Mouse (Mus musculus) liver, adult 2 months (tissue): ENCODE measurements around the gene Cacna2d3. TPM values are rescaled to one million over a fixed set of nuclear protein-coding genes. Genes with fewer than 3 reads are reported as not detected.

Experiments
- DNase-seq: peaks from one replicate; pipeline ENCODE4 v3.0.0-alpha.2; 2011; ENCODE audit warnings: low read depth, low spot score; ENCODE audit errors: extremely low read depth
- H3K27ac ChIP-seq: fragments of 200-500 bp; replicated peaks from 2 replicates; pipeline ENCODE4 v1.5.1; 2012; ENCODE audit warnings: low read depth, mild to moderate bottlenecking, control low read depth, inconsistent platforms, low read length; ENCODE audit not compliant: insufficient read depth
- H3K27me3 ChIP-seq: fragments of 200-500 bp; 2 replicates; pipeline ENCODE4 v1.6.1; 2012; ENCODE audit warnings: mild to moderate bottlenecking, moderate library complexity, low read length, inconsistent platforms; ENCODE audit not compliant: control insufficient read depth, insufficient read depth
- H3K36me3 ChIP-seq: fragments of 200-500 bp; 2 replicates; pipeline ENCODE4 v1.6.1; 2012; ENCODE audit warnings: low read length, inconsistent platforms; ENCODE audit not compliant: control insufficient read depth, insufficient read depth
- H3K4me1 ChIP-seq: fragments of 200-500 bp; 2 replicates; pipeline ENCODE4 v1.6.1; 2011; ENCODE audit warnings: low read length; ENCODE audit not compliant: control insufficient read depth, insufficient read depth
- H3K4me3 ChIP-seq: fragments of 200-500 bp; 2 replicates; pipeline ENCODE4 v1.5.1; 2011; ENCODE audit warnings: low read depth, mild to moderate bottlenecking, control low read depth, low read length, moderate library complexity; ENCODE audit not compliant: insufficient read depth
- H3K79me2 ChIP-seq: fragments of 200-500 bp; 2 replicates; pipeline ENCODE4 v1.6.1; 2012; ENCODE audit warnings: inconsistent platforms, mild to moderate bottlenecking, low read length, moderate library complexity; ENCODE audit not compliant: control insufficient read depth, insufficient read depth
- H3K9ac ChIP-seq: fragments of 200-500 bp; 2 replicates; pipeline ENCODE4 v1.6.1; 2012; ENCODE audit warnings: low read depth, mild to moderate bottlenecking, control low read depth, inconsistent platforms, low read length
- CTCF ChIP-seq: fragments of 200-500 bp; IDR thresholded peaks from 2 replicates; pipeline ENCODE4 v1.5.1; 2011; ENCODE audit warnings: low read depth, low read length, control low read depth
- POLR2A ChIP-seq: fragments of 200-500 bp; IDR thresholded peaks from 2 replicates; pipeline ENCODE4 v1.6.1; 2011; ENCODE audit warnings: low read length, control low read depth; ENCODE audit not compliant: insufficient read depth; ENCODE audit errors: extremely low read depth
- WGBS: fragments of 180-500 bp; shearing (Covaris S2); methylation state at CpG from one replicate; pipeline ENCODE4 v1.1.7; 2018; 5-methylcytosine and 5-hydroxymethylcytosine counted together
- polyA plus RNA-seq: library from polyadenylated mRNA; depleted of rRNA; stranded (reverse); fragments of >200 nt; gene quantifications from 2 replicates; pipeline ENCODE4 v1.2.3, GENCODE M21; 2012
- total RNA-seq: library from RNA; depleted of rRNA; stranded (reverse); fragments of >200 nt; gene quantifications from 2 replicates; pipeline ENCODE4 v1.2.3, GENCODE M21; 2014

Gene Cacna2d3
- total and polyA plus RNA-seq, 2 experiments, result not detected

DNA sequence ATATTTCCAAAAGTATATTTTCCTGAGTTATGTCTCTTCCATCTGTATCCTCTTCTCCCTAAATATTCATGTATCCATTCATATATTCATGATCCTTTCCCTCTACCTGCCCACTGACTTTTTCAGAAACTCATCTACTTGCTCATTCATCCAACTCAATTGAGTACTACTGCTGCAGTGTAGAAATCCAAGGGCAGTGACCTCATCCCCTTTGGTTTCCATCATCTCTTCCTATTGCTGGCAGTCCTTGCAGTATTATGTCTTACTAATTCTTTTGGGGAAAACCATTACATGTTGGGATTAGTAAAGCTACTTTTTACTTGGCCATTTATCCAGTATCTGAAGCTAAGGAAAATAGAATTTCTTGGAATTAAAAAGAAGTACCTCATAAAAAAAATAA lies 447.8 kb downstream of the Cacna2d3 start:
- TF ChIP-seq POLR2A (no peak), CTCF (no peak)
- DNase-seq, result no peak
- no peak overlapping the region for H3K4me3 ChIP-seq

DNA sequence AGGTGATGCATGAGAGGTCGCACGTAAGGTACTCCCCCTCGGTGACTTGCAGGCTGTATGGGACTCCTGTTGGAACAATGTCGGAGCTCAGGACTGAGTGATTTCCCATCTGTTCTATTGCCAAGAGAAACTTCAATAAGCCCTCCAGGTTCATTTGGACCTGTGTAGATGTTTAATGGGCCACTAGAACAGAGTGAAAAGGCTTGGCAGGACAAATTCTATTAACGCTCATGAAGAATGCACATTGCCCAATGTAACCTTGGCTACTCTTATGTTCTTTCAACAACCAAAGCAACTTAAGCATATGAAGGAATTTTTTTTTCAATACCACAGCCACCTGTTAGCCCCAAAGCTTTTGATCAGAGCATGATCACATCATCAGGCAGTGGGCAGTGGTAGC lies 451.1 kb downstream of the Cacna2d3 start:
- Histone ChIP-seq H3K79me2 (no peaks in the 10 kb centered on the region), H3K36me3 (no peaks in the 10 kb centered on the region), H3K27me3 (no peaks in the 10 kb centered on the region), H3K27ac (no peak overlapping the region), H3K9ac (no peak overlapping the region), H3K4me3 (no peak overlapping the region), H3K4me1 (no peaks in the 10 kb centered on the region)
- no peak for DNase-seq
- WGBS, result 92% methylated on average over 5 of the region's 5 CpGs
- TF ChIP-seq CTCF (no peak), POLR2A (no peak)

More for the DNA sequence above, 447.8 kb downstream of the Cacna2d3 start:
- no peak overlapping the region for H3K27ac ChIP-seq
- H3K9ac ChIP-seq, result no peak overlapping the region
- no peaks in the 10 kb centered on the region for H3K4me1 ChIP-seq
- no peaks in the 10 kb centered on the region for H3K79me2 ChIP-seq
- no peaks in the 10 kb centered on the region for H3K36me3 ChIP-seq
- no peaks in the 10 kb centered on the region for H3K27me3 ChIP-seq

DNA sequence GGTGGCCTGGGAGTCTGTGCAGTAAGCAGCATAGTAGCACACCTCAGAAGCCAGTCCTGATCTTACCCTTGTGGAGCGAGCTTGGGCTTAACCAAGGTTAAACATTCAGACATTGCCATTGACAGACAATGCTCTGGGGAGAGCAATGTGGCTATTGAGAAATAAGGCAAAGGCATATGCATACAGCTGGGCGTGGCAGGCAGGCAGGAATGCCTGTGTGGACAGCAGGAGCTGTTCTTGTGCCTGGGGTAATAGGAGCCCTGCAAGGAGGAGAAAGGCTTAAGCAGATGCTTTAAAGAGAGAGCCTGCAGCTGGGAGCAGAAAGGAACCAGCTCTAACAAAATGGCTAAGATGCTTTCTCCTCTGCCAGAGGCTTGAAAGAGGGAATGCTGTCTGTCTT lies 451.8 kb downstream of the Cacna2d3 start:
- Histone ChIP-seq H3K27me3 (no peaks in the 10 kb centered on the region), H3K9ac (no peak overlapping the region), H3K36me3 (no peaks in the 10 kb centered on the region), H3K27ac (no peak overlapping the region), H3K4me1 (no peaks in the 10 kb centered on the region), H3K79me2 (no peaks in the 10 kb centered on the region), H3K4me3 (no peak overlapping the region)
- TF ChIP-seq CTCF (no peak), POLR2A (no peak)
- WGBS, result 60% methylated on average over 2 of the region's 2 CpGs
- no peak for DNase-seq

DNA sequence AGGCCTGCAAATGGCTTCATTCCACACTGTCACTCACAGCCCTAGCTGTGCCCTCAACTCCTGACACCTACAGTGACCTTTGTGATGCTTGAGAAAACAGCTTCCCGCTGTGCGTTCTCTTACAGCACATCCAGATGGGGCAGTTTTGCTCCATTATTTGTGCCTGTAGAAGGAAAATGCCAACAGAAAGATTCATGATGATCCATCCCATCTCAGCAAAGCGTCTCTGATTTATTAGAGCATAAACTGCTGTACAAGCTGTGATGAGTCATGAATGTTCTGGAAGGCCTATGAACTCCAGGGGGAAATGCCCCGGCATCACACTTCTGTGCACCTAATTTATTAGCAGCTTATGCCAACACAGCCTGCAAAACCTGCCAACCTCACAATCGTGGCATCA lies 453.1 kb downstream of the Cacna2d3 start:
- Histone ChIP-seq H3K79me2 (no peaks in the 10 kb centered on the region), H3K4me1 (no peaks in the 10 kb centered on the region), H3K4me3 (no peak overlapping the region), H3K27ac (no peak overlapping the region), H3K27me3 (no peaks in the 10 kb centered on the region), H3K9ac (no peak overlapping the region), H3K36me3 (no peaks in the 10 kb centered on the region)
- WGBS, result 51% methylated on average over 5 of the region's 5 CpGs
- DNase-seq, result no peak
- TF ChIP-seq POLR2A, result no peak

DNA sequence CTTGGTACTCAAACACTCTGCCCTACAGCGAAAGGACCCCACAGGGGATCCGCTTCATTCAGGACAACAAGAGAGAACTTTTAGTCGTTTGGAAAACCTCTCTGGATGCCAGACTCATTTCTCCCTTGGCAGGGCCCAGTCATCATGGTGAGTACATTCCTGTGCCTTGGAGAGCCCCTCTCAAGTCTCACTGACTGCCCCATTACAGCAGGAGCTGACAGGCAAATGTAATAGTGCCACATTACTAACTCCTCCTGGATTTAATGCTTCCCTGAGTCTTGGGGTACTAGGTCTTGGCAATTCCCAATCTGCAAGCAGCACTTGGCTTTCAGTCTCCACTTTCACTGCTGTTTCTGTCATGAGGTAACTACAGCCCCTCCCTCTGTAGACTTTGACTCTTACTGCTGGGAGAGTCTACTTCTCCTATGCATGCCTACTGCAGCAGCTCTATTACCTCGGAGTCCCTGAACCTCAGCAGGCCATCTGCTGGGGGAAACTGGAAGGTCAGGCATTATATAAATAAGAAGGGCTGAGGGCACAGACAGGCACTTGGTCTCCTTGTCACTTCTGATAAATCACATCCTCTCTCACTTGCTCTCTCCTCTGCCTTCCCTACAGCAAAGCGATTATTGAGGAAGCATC lies 454.3 kb downstream of the Cacna2d3 start:
- H3K9ac ChIP-seq, result no peak overlapping the region
- no peaks in the 10 kb centered on the region for H3K27me3 ChIP-seq
- TF ChIP-seq CTCF (no peak), POLR2A (no peak)
- 60% methylated on average over 5 of the region's 5 CpGs for WGBS
- H3K36me3 ChIP-seq, result no peaks in the 10 kb centered on the region
- H3K4me3 ChIP-seq, result no peak overlapping the region
- DNase-seq, result no peak
- H3K79me2 ChIP-seq, result no peaks in the 10 kb centered on the region
- H3K4me1 ChIP-seq, result no peaks in the 10 kb centered on the region
- H3K27ac ChIP-seq, result no peak overlapping the region

DNA sequence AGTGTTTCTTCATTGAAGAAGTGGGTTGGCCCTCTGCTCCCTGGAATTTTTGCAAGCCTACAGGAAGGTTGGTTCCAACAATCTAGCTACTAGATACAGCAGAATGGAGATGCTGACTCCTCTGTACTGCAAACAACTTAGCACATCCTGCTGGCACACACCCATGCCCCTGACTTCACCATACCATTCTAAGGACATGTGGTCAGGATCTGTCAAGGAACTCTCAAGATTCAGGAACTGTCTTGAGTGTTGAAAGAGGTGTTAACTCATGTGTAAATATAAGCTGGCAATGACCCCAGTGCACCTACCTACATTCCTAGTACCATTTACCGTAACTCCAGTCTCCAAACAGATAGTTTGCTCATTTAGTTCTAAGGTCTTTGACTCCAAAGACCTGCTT lies 461.0 kb downstream of the Cacna2d3 start:
- no peaks in the 10 kb centered on the region for H3K36me3 ChIP-seq
- no peaks in the 10 kb centered on the region for H3K27me3 ChIP-seq
- no peak overlapping the region for H3K4me3 ChIP-seq
- H3K79me2 ChIP-seq, result no peaks in the 10 kb centered on the region
- 81% methylated on average over 1 of the region's 1 CpGs for WGBS
- no peak overlapping the region for H3K27ac ChIP-seq
- TF ChIP-seq CTCF (no peak), POLR2A (no peak)
- no peak for DNase-seq
- no peak overlapping the region for H3K9ac ChIP-seq
- H3K4me1 ChIP-seq, result no peaks in the 10 kb centered on the region
